Mouse (Mus musculus) liver, embryonic 11.5 days (tissue): ENCODE measurements at regions not wholly inside any gene's neighbourhood (a gene's known extent, or its start where the extent isn't known, plus 50 kb on each side); places are given as distances from the start of the nearest gene placed in this dataset.
"Not testable (repeated sequence)": the region's sequence is repeated elsewhere in the genome, so short reads cannot be mapped to it uniquely, and the experiment has no call there.

Experiments used
- ATAC-seq: fragments of 200-750 bp; cut with Nextera tagmentation; replicated peaks from 2 replicates; pipeline ENCODE4 v1.8.0; 2017; ENCODE audit warnings: moderate number of reproducible peaks, mild to moderate bottlenecking, moderate TSS enrichment, moderate library complexity; ENCODE audit not compliant: low FRiP score
- DNase-seq: peaks from one replicate; pipeline ENCODE4 v3.0.0-alpha.2; 2017; ENCODE audit warnings: low spot score
- H3K27ac ChIP-seq: fragments of 300-500 bp; sonication (generic); 2 replicates; pipeline ENCODE4 v1.5.1; 2014; ENCODE audit warnings: mild to moderate bottlenecking, low read depth, low read length, control low read depth
- H3K27me3 ChIP-seq: fragments of 300-500 bp; sonication (generic); replicated peaks from 2 replicates; pipeline ENCODE4 v1.6.1; 2014; ENCODE audit warnings: low read length, mixed read lengths; ENCODE audit not compliant: control insufficient read depth, insufficient read depth
- H3K36me3 ChIP-seq: fragments of 300-500 bp; sonication (generic); 2 replicates; pipeline ENCODE4 v1.6.1; 2014; ENCODE audit warnings: mild to moderate bottlenecking, low read length, moderate library complexity, mixed read lengths; ENCODE audit not compliant: control insufficient read depth, insufficient read depth
- H3K4me1 ChIP-seq: fragments of 300-500 bp; sonication (generic); replicated peaks from 2 replicates; pipeline ENCODE4 v1.6.1; 2014; ENCODE audit warnings: low read length, mixed read lengths; ENCODE audit not compliant: control insufficient read depth, insufficient read depth
- H3K4me2 ChIP-seq: fragments of 300-500 bp; sonication (generic); 2 replicates; pipeline ENCODE4 v1.6.1; 2014; ENCODE audit warnings: mild to moderate bottlenecking, control low read depth, moderate library complexity
- H3K4me3 ChIP-seq: fragments of 300-500 bp; sonication (generic); 2 replicates; pipeline ENCODE4 v1.5.1; 2014; ENCODE audit warnings: low read depth, low read length, control low read depth
- H3K9ac ChIP-seq: fragments of 300-500 bp; sonication (generic); 2 replicates; pipeline ENCODE4 v1.6.1; 2014; ENCODE audit warnings: low read depth, low read length, control low read depth
- H3K9me3 ChIP-seq: fragments of 300-500 bp; sonication (generic); 2 replicates; pipeline ENCODE4 v1.6.1; 2016; ENCODE audit warnings: low read length, inconsistent platforms, mixed read lengths; ENCODE audit not compliant: control insufficient read depth
- WGBS: fragments of 180-500 bp; shearing (Covaris S2); extraction: QIAGEN DNeasy Blood & Tissue Kit; methylation state at CpG from one replicate; pipeline ENCODE4 v1.1.7; 2014; 5-methylcytosine and 5-hydroxymethylcytosine counted together

GRCm38 (mm10) chr8:71823655-71824622, 57.9 kb upstream of the Zfp709 start:
- not testable (repeated sequence) for H3K9me3 ChIP-seq, DNase-seq, H3K4me3 ChIP-seq, H3K9ac ChIP-seq, H3K4me2 ChIP-seq, H3K4me1 ChIP-seq, H3K27me3 ChIP-seq, H3K27ac ChIP-seq, H3K36me3 ChIP-seq
- WGBS: 60% methylated on average over 3 of the region's 3 CpGs
- peak; percentile 68 for ATAC-seq

- DNase-seq, H3K9ac ChIP-seq, H3K4me2 ChIP-seq, ATAC-seq, H3K9me3 ChIP-seq, H3K27me3 ChIP-seq, H3K4me3 ChIP-seq, H3K36me3 ChIP-seq, H3K4me1 ChIP-seq, H3K27ac ChIP-seq: not testable (repeated sequence)
- 62% methylated on average over 1 of the region's 1 CpGs for WGBS
Measured at GRCm38 (mm10) chr8:71822749-71823148, 59.1 kb upstream of the Zfp709 start.

DNA sequence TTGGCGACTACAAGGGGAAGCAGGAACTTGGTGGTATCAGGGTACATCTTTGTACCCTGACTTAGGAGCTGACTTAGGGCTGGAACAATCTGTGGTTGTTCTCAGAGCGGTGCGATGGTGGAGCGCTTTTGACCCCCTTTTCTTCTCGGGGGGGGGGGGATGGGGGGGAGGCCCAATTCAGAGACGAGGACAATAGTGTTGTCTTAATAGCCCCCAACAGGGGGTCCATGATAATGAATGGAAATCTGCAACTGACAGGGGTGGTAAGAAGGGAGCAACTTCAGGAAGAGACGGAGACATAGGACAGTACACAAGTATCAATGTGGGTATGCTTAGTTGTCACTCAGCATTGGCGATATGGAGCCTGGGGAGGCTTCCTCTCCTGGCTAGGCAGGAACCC, 61.9 kb upstream of the Zfp709 start:
- H3K9me3 ChIP-seq: peaks cover 11% of the 10 kb centered on the region; the same call in 1 of the 2 replicates
- DNase-seq, H3K4me3 ChIP-seq, H3K9ac ChIP-seq, H3K4me2 ChIP-seq, H3K4me1 ChIP-seq, H3K27ac ChIP-seq, H3K27me3 ChIP-seq, H3K36me3 ChIP-seq: not testable (repeated sequence)
- 82% methylated on average over 8 of the region's 8 CpGs for WGBS
- ATAC-seq: peak; percentile 32; the same call in 1 of the 2 replicates

- not testable (repeated sequence) for H3K4me3 ChIP-seq, H3K4me2 ChIP-seq, H3K9ac ChIP-seq, H3K27ac ChIP-seq, H3K36me3 ChIP-seq, H3K27me3 ChIP-seq, H3K4me1 ChIP-seq
- 88% methylated on average over 9 of the region's 9 CpGs for WGBS
- H3K9me3 ChIP-seq: peaks cover 11% of the 10 kb centered on the region; the same call in 1 of the 2 replicates
- peak; percentile 32 for DNase-seq
- peak; percentile 57; the same call in 1 of the 2 replicates for ATAC-seq
Measured at GRCm38 (mm10) chr8:71819381-71819780, 62.4 kb upstream of the Zfp709 start.

DNA sequence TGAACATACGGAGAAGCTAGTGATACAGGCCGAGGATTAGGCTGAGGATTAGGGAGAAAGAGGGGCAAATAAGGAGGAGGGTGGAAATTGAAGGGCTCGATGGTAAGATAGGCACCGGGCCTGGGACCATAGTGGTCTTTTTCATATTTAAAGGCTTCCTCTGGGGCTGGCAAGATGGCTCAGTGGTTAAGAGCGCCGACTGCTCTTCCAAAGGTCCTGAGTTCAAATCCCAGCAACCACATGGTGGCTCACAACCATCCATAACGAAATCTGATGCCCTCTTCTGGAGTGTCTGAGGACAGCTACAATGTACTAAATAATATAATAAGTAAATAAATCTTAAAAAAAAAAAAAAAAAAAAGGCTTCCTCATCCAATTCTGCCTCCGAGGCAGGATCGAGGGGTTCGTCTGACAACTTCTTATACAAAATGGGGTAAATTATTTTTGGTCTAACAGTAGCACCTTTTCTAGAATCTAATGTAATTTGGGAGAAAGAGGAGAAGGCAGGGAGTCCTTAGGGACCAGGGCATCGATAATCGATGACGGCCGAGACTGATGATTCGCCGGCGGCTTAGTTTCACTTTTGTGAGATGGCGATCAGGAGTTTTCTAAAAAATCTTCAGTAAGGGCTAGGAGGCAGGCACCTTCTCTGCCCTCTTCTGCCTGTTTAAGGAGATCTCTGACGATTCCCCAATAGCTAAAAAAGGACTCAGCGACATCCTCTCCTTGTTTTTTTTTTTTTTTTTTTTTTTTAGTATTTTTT, 65.4 kb upstream of the Zfp709 start:
- not testable (repeated sequence) for H3K27me3 ChIP-seq, H3K27ac ChIP-seq, H3K4me2 ChIP-seq, DNase-seq, H3K4me3 ChIP-seq, H3K36me3 ChIP-seq, ATAC-seq, H3K4me1 ChIP-seq, H3K9ac ChIP-seq
- 88% methylated on average over 19 of the region's 20 CpGs for WGBS
- H3K9me3 ChIP-seq: peaks cover 11% of the 10 kb centered on the region; the same call in 1 of the 2 replicates

- DNase-seq, H3K27me3 ChIP-seq, H3K4me1 ChIP-seq, H3K36me3 ChIP-seq, H3K9ac ChIP-seq, H3K27ac ChIP-seq, H3K4me3 ChIP-seq, H3K4me2 ChIP-seq, ATAC-seq: not testable (repeated sequence)
- WGBS: 89% methylated on average over 5 of the region's 5 CpGs
- H3K9me3 ChIP-seq: peaks cover 11% of the 10 kb centered on the region; the same call in 1 of the 2 replicates
Measured at GRCm38 (mm10) chr8:71815813-71816212, 66.0 kb upstream of the Zfp709 start.

DNA sequence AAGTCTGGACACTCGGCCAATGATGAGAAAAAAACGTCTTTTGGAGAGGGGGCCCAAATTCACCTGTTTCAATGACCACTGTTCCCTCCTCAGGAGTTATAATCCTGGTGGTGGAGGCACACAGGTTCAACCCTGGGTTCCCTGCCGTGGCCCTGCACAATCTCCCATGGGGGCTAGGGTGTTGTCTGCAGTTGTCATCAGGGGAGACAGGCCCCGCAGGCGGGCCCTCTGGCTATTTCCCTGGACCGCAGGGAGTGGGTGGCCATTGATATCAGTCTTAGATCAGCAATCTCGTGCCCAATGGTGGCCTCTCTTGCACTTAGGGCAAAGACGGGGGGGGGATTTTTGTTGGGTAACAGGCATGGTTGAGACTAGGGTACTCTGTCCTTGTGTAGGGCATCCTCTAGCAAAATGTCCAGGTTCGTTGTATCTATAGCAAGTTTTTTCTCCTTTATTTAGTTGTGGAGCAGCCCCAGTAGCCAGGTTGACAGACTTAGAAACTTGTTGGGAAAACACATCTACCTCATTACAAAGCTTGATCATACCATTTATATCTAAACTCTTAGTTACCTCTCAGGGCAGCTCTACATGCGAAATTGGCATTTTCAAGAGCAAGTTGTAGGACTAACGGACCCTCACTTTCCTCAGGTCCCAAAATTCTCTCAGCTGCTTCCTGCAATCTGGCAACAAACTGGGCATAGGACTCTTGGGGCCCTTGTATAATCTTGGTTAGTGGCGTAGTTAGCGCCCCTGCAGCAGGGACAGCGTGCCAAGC, 66.9 kb upstream of the Zfp709 start:
- not testable (repeated sequence) for H3K27me3 ChIP-seq, H3K9me3 ChIP-seq, ATAC-seq, H3K4me2 ChIP-seq, H3K9ac ChIP-seq, DNase-seq, H3K36me3 ChIP-seq, H3K27ac ChIP-seq, H3K4me3 ChIP-seq, H3K4me1 ChIP-seq
- 86% methylated on average over 14 of the region's 14 CpGs for WGBS

DNA sequence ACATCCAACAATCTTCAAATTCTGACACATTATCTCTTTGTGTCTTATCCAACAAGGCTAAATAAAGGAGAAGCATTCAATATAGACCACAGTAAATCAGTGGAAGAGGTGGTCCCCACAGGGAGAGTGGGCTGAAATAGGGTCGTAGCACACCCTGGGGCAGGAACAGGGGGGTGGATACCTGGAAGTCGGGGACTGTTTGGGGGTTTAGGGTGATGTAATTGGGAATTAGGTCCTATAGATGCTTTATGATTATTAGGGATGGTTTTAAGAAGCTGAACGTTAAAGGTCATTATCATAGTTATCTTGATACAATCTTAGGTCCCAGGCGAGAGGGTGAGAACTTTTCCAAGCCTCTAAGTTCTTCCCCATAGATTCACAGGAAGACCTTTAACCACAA, 67.9 kb upstream of the Zfp709 start:
- not testable (repeated sequence) for H3K4me2 ChIP-seq, ATAC-seq, H3K9me3 ChIP-seq, H3K27me3 ChIP-seq, H3K4me1 ChIP-seq, H3K9ac ChIP-seq, H3K36me3 ChIP-seq, H3K27ac ChIP-seq, H3K4me3 ChIP-seq, DNase-seq
- 72% methylated on average over 4 of the region's 4 CpGs for WGBS
